Mouse (Mus musculus): ENCODE measurements at regions not wholly inside any gene's neighbourhood (a gene's known extent, or its start where the extent isn't known, plus 50 kb on each side); places are given as distances from the start of the nearest gene placed in this dataset.
"Not testable (repeated sequence)": the region's sequence is repeated elsewhere in the genome, so short reads cannot be mapped to it uniquely, and the experiment has no call there.

DNA sequence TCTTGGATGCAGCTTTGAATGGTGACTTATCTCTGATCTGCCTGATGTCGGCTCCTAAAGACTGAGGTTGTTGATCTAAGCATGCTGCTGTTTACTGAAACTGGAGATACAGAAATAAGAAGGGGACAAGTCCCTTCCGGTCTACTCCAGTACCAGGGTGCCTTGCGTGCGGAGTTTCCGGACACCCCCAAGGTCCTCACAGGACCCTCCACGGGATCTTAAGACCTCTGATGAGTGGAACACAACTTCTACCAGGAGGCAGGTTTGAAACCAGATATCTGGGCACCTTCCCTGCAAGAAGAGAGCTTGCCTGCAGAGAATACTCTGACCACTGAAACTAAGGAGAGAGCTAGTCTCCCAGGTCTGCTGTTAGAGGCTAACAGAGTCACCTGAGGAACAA lies 148.9 kb upstream of the Stt3b start:
- TF ChIP-seq CTCF (IDR thresholded peaks at IDR 0.05; ENCODE audit: borderline replicate concordance, control insufficient read depth, extremely low read depth, insufficient read depth, low read length, poor library complexity); POLR2A (IDR thresholded peaks at IDR 0.05; ENCODE audit: control insufficient read depth, extremely low read depth, insufficient read depth, low read length, poor library complexity): not testable (repeated sequence)
